Mouse (Mus musculus) embryonic facial prominence, embryonic 10.5 days (tissue): ENCODE results near the gene Svop. TPM values are rescaled to one million over a fixed set of nuclear protein-coding genes. Genes with fewer than 3 reads are reported as not detected.

ENCODE experiments used
- DNase-seq: peaks from one replicate; pipeline ENCODE4 v3.0.0-alpha.2; 2017; ENCODE audit warnings: low spot score
- H3K27ac ChIP-seq: fragments of 300-500 bp; sonication (generic); replicated peaks from 2 replicates; pipeline ENCODE4 v1.5.1; 2016; ENCODE audit warnings: mild to moderate bottlenecking
- H3K27me3 ChIP-seq: fragments of 300-500 bp; sonication (generic); replicated peaks from 2 replicates; pipeline ENCODE4 v1.6.1; 2016; ENCODE audit warnings: low read depth, mild to moderate bottlenecking; ENCODE audit not compliant: poor library complexity, severe bottlenecking
- H3K36me3 ChIP-seq: fragments of 300-500 bp; sonication (generic); replicated peaks from 2 replicates; pipeline ENCODE4 v1.6.1; 2016; ENCODE audit warnings: mild to moderate bottlenecking, moderate library complexity
- H3K4me1 ChIP-seq: fragments of 300-500 bp; sonication (generic); 2 replicates; pipeline ENCODE4 v1.6.1; 2016
- H3K4me3 ChIP-seq: fragments of 300-500 bp; sonication (generic); 2 replicates; pipeline ENCODE4 v1.5.1; 2016; ENCODE audit warnings: mild to moderate bottlenecking, moderate library complexity
- H3K9me3 ChIP-seq: fragments of 300-500 bp; sonication (generic); 2 replicates; pipeline ENCODE4 v1.6.1; 2016; ENCODE audit warnings: mild to moderate bottlenecking
- WGBS: fragments of 180-500 bp; shearing (Covaris S2); methylation state at CpG from one replicate; pipeline ENCODE4 v1.1.7; 2016; 5-methylcytosine and 5-hydroxymethylcytosine counted together
- polyA plus RNA-seq: library from polyadenylated mRNA; unstranded; fragments of >200 nt; fragmentation: Nextera tagmentation; extraction: Ambion mirVana; gene quantifications from 2 replicates; pipeline ENCODE4 v1.2.1, GENCODE M21; 2016

Svop gene
- polyA plus RNA-seq, 1 experiment from 2014 or later = 4.2 TPM

GRCm38 (mm10) chr5:113984025-113984740 is 107.2 kb downstream of the Svop start:
- Histone ChIP-seq H3K4me3 (no peak overlapping the region), H3K36me3 (peaks cover 52% of the 10 kb centered on the region), H3K9me3 (no peaks in the 10 kb centered on the region), H3K27me3 (no peaks in the 10 kb centered on the region), H3K27ac (no peak overlapping the region), H3K4me1 (peaks cover 54% of the 10 kb centered on the region)
- DNase-seq = no peak
- 94% methylated on average over 13 of the region's 13 CpGs for WGBS

DNA sequence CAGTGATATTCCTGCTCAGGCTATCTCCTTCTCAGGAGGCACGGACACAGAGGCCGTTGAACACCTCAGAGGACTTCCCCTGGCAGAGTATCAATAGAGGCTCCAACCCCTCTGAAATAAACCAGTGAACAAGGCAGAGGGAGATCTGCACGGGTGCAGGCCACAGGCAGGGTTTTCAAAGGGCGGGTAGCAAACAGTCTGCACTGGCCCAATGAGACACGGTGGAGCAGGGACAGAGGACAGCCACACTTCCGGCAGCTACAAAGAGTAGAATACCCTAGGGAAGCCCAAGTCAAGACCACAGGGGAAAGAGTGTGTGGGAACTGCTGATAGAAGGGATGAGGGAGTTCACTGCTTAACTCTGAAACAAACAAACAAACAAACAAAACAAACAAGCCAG is 107.8 kb downstream of the Svop start:
- peaks cover 48% of the 10 kb centered on the region for H3K36me3 ChIP-seq
- DNase-seq = no peak
- 71% methylated on average over 6 of the region's 6 CpGs for WGBS

DNA sequence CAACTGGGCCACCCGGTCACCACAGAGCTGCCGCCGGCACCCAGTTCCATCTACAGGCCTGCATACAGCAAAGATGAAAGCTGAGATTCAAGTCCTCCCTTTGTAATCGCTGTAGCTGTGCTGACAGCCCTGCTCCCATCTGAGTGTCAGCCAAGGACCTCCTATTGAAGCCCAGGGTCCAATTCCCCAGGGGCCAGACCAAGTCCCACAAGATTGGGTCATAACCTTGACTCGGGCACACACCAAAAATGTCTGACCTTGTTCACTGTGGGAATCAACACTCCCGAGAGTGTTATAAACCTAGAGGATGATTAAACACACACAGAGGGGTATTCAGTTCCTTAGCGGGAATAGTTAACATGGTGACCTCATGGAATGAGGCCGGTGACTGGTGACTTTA is 109.5 kb downstream of the Svop start:
- WGBS = 82% methylated on average over 8 of the region's 8 CpGs
- Histone ChIP-seq H3K27ac (no peak overlapping the region), H3K4me3 (no peak overlapping the region)

More for the DNA sequence above, 107.8 kb downstream of the Svop start:
- Histone ChIP-seq H3K4me3 (no peak overlapping the region), H3K9me3 (no peaks in the 10 kb centered on the region), H3K4me1 (peaks cover 54% of the 10 kb centered on the region), H3K27me3 (no peaks in the 10 kb centered on the region), H3K27ac (no peak overlapping the region)

DNA sequence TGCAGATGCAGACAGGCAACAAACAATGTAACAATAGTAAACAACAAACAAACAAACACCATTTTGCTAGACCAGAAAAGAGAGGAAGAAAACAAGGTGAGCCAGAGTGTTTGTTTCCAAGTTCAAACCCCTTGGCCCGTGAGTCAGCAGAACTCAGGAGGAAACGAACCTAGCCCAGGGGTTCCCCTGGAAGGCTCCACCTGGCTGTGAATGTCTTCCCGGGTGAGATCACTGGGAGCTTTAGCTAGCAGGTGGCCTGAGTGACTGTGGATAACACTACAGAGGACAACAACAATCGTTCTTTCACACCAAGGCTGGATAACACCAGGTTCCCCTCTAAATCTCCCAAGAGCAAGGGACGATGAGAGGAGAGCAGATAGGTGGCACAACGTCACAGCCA is 110.2 kb downstream of the Svop start:
- Histone ChIP-seq H3K36me3 (peaks cover 55% of the 10 kb centered on the region), H3K4me3 (no peak overlapping the region), H3K4me1 (peaks cover 47% of the 10 kb centered on the region), H3K27me3 (no peaks in the 10 kb centered on the region), H3K27ac (no peak overlapping the region), H3K9me3 (no peaks in the 10 kb centered on the region)
- no peak for DNase-seq
- WGBS = 88% methylated on average over 6 of the region's 6 CpGs

More for the DNA sequence above, 109.5 kb downstream of the Svop start:
- H3K9me3 ChIP-seq = no peaks in the 10 kb centered on the region
- H3K36me3 ChIP-seq = peaks cover 54% of the 10 kb centered on the region
- no peaks in the 10 kb centered on the region for H3K27me3 ChIP-seq
- H3K4me1 ChIP-seq = peaks cover 53% of the 10 kb centered on the region
- DNase-seq = no peak

GRCm38 (mm10) chr5:113980511-113980910 is 110.9 kb downstream of the Svop start:
- H3K9me3 ChIP-seq = no peaks in the 10 kb centered on the region
- H3K36me3 ChIP-seq = peaks cover 50% of the 10 kb centered on the region
- 72% methylated on average over 1 of the region's 1 CpGs for WGBS
- no peak overlapping the region for H3K4me3 ChIP-seq
- H3K27ac ChIP-seq = no peak overlapping the region
- H3K4me1 ChIP-seq = peaks cover 47% of the 10 kb centered on the region
- DNase-seq = no peak
- no peaks in the 10 kb centered on the region for H3K27me3 ChIP-seq

GRCm38 (mm10) chr5:113977309-113977708 is 114.1 kb downstream of the Svop start:
- Histone ChIP-seq H3K9me3 (no peaks in the 10 kb centered on the region), H3K27ac (no peak overlapping the region), H3K4me3 (no peak overlapping the region), H3K27me3 (no peaks in the 10 kb centered on the region), H3K36me3 (peaks cover 40% of the 10 kb centered on the region), H3K4me1 (peaks cover 56% of the 10 kb centered on the region)
- DNase-seq = no peak
- 59% methylated on average over 8 of the region's 8 CpGs for WGBS

Other genes with a start within 250 kb of the Svop start
- gene Coro1c, start 182.8 kb downstream of the Svop start, polyA plus RNA-seq = 178 and 198 TPM in 2 replicates
- gene Ssh1, start 97.7 kb downstream of the Svop start, polyA plus RNA-seq = 15.6 and 17.9 TPM in 2 replicates
- gene Dao, start 87.9 kb downstream of the Svop start, polyA plus RNA-seq = not detected in 2 replicates
- 11.9 and 12.9 TPM in 2 replicates for gene Usp30, start 26.1 kb downstream of the Svop start, polyA plus RNA-seq
- 12.9 and 13.4 TPM in 2 replicates for gene Alkbh2, start 36.6 kb upstream of the Svop start, polyA plus RNA-seq
- gene Ung, start 38.8 kb upstream of the Svop start, polyA plus RNA-seq = 76.0 and 76.1 TPM in 2 replicates
- gene Acacb, start 55.0 kb upstream of the Svop start, polyA plus RNA-seq = 3.2 and 4.4 TPM in 2 replicates
- gene Foxn4, start 182.2 kb upstream of the Svop start, polyA plus RNA-seq = 1.00 and 1.1 TPM in 2 replicates
- 0.94 and 1.2 TPM in 2 replicates for gene Myo1h, start 197.6 kb upstream of the Svop start, polyA plus RNA-seq